Mouse (Mus musculus) activated CD4-positive, CD25-positive, alpha-beta regulatory T cell (primary cell): ENCODE data around the gene Gabarapl2. TPM values are rescaled to one million over a fixed set of nuclear protein-coding genes. Genes with fewer than 3 reads are reported as not detected.

ENCODE experiments used
- polyA plus RNA-seq, 2 experiments: library from polyadenylated mRNA; unstranded; fragments of 100-300 nt; shearing (Covaris generic); gene quantifications; one replicate each; pipeline ENCODE4 v1.2.1; 2017

Gene Gabarapl2
- polyA plus RNA-seq, result 100 to 1,000 TPM; 310 to 343 TPM

GRCm38 (mm10) chr8:111940171-111941100 lies at the start of gene Gabarapl2:
TSS of gene Gabarapl2 (plus strand) at chr8:111940703.

GRCm38 (mm10) chr8:111909621-111910450 lies 30.7 kb upstream of the Gabarapl2 start, which contains the start of gene Chst5:
TSS of gene Chst5 (minus strand) at chr8:111910447.

GRCm38 (mm10) chr8:111933348-111934076 lies 7.0 kb upstream of the Gabarapl2 start, which contains the start of gene Tmem231:
TSS of gene Tmem231 (minus strand) at chr8:111933881.

GRCm38 (mm10) chr8:111992013-111992702 lies 51.7 kb downstream of the Gabarapl2 start, which contains the start of gene Adat1:
TSS of gene Adat1 (minus strand) at chr8:111992302.

Other genes with a start within 250 kb of the Gabarapl2 start
- gene Ctrb1, start 249.7 kb upstream of the Gabarapl2 start, polyA plus RNA-seq, result not detected
- 1 to 10 TPM in 1 of 2 experiments, under 1 TPM in 1; 0.17 to 3.0 TPM for gene Bcar1, start 196.9 kb upstream of the Gabarapl2 start, polyA plus RNA-seq
- 10 to 100 TPM; 98.2 TPM for gene Cfdp1, start 86.4 kb upstream of the Gabarapl2 start, polyA plus RNA-seq
- under 1 TPM; 0.90 to 0.98 TPM for gene Tmem170, start 64.0 kb upstream of the Gabarapl2 start, polyA plus RNA-seq
- gene Chst5, start 30.3 kb upstream of the Gabarapl2 start, polyA plus RNA-seq, result under 1 TPM in 1 of 2 experiments, not detected in 1; 0.23 TPM
- 1 to 10 TPM in 1 of 2 experiments, under 1 TPM in 1; 0.60 to 2.6 TPM for gene Tmem231, start 6.8 kb upstream of the Gabarapl2 start, polyA plus RNA-seq
- gene Adat1, start 51.6 kb downstream of the Gabarapl2 start, polyA plus RNA-seq, result 1 to 10 TPM; 4.9 to 6.9 TPM
- gene Kars, start 70.6 kb downstream of the Gabarapl2 start, polyA plus RNA-seq, result 100 to 1,000 TPM in 1 of 2 experiments, 10 to 100 TPM in 1; 99.8 to 104 TPM
- 10 to 100 TPM; 28.8 to 36.3 TPM for gene Terf2ip, start 70.7 kb downstream of the Gabarapl2 start, polyA plus RNA-seq
- gene Gm6793, start 74.3 kb downstream of the Gabarapl2 start, polyA plus RNA-seq, result 1 to 10 TPM; 1.4 to 1.6 TPM